Mouse (Mus musculus) megakaryocyte, adult 5-6 weeks (primary cell): ENCODE results near the gene Mcub. TPM values are rescaled to one million over a fixed set of nuclear protein-coding genes. Genes with fewer than 3 reads are reported as not detected.

Experiments
- ATAC-seq: 2 replicates; pipeline ENCODE4 v1.8.0; 2016; ENCODE audit warnings: mild to moderate bottlenecking, inconsistent platforms; ENCODE audit not compliant: poor library complexity, severe bottlenecking
- total RNA-seq, 2 experiments: library from RNA; stranded (forward) in 1 of 2; stranded (reverse) in 1 of 2; fragments of 153-499, 151-499 nt in 1 of 2; fragments of 221-1000, 200-1000 nt in 1 of 2; gene quantifications; 2 replicates each; pipeline versions ENCODE4 v1.2.3 to v1.2.4; 2015 to 2017

The Mcub gene
- total RNA-seq, 2 experiments from 2014 or later: 117 to 162 TPM

DNA sequence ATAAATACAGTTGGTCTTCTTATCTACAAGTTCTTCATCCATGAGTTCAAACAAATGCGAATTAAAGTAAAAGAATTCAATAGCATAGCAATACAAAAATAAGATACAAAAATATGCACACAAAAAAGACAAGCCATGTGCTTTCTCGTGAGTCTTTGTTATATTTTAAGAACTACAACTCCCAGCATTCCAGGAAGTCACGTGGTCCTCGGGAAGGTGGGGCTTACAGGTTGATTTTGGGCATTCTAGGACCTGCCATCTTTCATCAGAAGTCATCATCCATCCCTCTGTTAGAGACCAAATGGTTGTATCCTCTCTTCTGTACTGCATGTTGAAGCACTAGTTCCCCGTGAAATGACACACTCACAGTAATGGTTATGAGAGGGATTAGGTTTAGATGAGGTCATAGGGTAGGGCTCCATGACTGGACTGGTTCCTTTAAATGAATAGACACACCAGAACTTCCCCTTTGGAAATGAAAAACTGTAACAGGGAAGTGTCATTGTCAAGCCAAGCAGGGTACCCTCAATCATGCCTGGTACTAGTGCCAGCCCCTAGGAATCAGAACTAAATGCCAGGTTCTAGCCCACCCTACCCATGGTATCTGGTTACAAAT lies 20.7 kb downstream of the Mcub start:
- peak; percentile 66 for ATAC-seq

- ATAC-seq: peak; percentile 76
Measured at GRCm38 (mm10) chr3:129948359-129948758, 21.6 kb downstream of the Mcub start.

DNA sequence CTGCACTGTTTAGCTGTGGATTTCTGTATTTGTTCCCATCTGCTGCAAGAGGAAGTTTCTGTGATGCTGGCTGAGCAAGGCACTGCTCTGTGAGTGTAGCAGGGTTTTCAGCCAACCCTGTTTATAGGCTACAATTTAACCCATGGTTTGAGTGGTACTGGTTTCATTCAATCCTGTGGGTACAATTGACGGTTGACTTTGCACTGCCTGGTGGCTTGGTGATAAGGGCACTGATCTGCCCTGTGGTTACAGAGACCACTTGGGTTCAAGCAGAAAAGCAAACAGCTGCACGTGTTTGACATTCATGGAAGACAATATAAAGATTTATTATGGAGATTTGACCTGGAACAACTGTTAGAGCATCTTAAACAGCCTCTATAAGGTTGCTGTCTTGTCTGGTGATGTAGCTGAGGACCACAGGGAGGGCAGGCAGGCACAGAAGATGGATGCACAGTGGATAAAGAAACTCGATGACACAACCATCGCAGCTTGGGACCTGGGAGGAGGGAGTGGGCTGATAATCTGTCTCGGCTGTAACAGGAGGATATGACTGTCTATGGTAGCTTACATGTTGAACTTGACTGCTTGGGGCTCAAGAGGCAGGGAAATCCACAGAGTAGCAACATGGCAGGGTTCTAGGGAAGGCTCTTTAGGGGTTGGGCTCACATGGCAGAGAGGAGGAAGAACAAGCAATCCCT lies 23.6 kb downstream of the Mcub start:
- no peak for ATAC-seq

GRCm38 (mm10) chr3:129943813-129944212 lies 26.2 kb downstream of the Mcub start:
- peak; percentile 67 for ATAC-seq

DNA sequence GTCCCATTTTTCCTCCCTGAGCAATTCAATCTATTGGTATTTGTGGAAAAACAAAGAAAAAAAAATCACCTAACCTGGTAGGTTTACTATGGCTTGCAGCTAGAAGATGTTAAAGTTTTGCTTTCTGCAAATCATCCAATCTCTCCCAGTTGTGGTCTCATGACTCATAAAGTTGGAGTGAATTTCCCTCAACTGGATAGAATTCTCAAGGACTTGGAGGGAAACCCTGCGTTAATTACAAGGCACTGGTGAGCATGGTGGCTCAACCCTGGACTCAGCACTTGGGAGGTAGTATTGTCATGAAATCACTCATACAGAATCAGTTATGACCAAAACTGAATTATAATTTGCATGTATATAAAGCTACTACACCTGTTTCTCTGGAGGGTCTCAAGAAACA lies 28.7 kb downstream of the Mcub start:
- no peak for ATAC-seq

- no peak for ATAC-seq
Measured at GRCm38 (mm10) chr3:129940780-129941179, 29.2 kb downstream of the Mcub start.

GRCm38 (mm10) chr3:129939058-129939457 lies 30.9 kb downstream of the Mcub start:
- ATAC-seq: no peak

- no peak for ATAC-seq
Measured at GRCm38 (mm10) chr3:129937848-129938247, 32.2 kb downstream of the Mcub start.

- ATAC-seq: peak; percentile 88
Measured at GRCm38 (mm10) chr3:129936561-129936960, 33.4 kb downstream of the Mcub start.

- peak; percentile 44; the same call in 1 of the 2 replicates for ATAC-seq
Measured at GRCm38 (mm10) chr3:129932443-129932842, 37.6 kb downstream of the Mcub start.

GRCm38 (mm10) chr3:129930213-129930778 lies 39.7 kb downstream of the Mcub start:
- ATAC-seq: no peak

DNA sequence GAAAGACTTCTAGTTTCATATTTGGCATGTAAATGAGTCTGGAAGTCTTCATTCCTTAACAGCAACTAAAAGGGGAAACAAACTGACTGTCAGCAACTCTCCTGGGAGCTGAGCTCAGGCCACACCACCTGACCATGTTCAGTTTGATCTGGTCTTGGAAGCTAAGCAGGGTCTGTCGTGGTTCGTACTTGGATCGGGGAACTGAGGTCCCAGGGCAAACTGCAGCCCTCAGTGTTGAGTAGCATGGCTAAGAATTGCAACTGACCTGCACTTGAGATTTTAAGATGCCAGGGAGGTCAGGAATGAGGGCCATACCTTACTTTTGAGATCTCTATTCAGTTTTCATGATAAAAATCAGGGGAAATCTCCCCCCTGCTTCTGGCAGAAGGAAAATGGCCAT lies 44.1 kb downstream of the Mcub start:
- ATAC-seq: no peak

GRCm38 (mm10) chr3:129923581-129923980 lies 46.4 kb downstream of the Mcub start:
- ATAC-seq: no peak

GRCm38 (mm10) chr3:129918434-129918833 lies 51.6 kb downstream of the Mcub start:
- ATAC-seq: peak; percentile 71

DNA sequence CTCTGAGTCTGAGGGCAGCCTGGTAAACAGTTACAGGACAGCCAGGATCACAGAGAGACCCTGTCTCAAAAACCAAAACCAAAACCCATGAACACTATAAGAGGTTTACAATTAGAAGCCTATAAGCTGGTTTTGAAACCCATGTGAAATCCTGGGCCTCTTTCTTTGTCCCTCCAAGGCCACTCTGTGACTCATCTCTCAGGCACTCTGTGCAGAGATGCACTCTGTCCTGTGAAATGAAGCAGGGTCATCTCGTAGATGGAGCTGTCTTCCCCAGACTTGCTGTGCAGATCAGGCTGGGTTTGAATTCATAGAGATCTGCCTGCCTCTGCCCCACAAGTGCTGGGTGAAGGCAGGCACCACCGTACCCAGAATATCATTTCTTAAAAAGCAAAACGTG lies 52.6 kb downstream of the Mcub start:
- ATAC-seq: no peak

DNA sequence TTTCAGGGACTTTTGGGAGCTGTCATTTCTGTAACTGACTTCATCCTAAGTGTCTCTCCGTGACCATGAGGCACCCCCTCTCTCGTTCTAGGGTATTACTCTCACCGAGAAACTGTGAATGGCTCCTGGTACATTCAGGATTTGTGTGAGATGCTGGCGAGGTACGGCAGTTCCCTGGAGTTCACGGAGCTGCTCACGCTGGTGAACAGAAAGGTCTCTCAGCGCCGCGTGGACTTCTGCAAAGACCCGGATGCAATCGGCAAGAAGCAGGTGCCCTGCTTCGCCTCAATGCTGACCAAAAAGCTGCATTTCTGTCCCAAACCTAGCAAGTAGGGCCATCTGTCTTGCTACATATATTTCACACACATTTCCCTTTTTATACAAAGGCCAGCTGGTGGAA lies 56.8 kb downstream of the Mcub start:
- ATAC-seq: no peak

- ATAC-seq: no peak
Measured at GRCm38 (mm10) chr3:129912025-129912424, 58.0 kb downstream of the Mcub start.

- peak; percentile 64 for ATAC-seq
Measured at GRCm38 (mm10) chr3:129904381-129905132, 65.4 kb downstream of the Mcub start.

DNA sequence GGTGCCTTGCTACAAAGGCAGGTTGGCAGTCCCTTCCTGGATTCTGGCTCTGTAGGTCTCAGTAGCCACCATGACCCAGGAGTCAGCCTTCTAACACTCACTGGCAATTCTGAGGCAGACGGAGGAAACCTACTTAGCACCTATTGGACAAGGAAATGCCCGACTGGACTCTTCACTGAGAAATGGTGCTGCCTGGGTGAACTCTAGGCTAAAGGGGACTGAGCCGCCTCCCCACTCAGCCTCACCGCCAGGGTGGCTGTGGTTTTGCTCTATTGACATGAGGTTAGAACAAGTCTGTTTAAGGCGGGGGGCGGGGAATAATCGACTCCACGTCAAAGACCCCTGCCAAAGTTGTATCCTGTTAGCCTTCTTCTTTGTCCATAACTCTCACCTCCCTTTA lies 66.1 kb downstream of the Mcub start:
- ATAC-seq: no peak

DNA sequence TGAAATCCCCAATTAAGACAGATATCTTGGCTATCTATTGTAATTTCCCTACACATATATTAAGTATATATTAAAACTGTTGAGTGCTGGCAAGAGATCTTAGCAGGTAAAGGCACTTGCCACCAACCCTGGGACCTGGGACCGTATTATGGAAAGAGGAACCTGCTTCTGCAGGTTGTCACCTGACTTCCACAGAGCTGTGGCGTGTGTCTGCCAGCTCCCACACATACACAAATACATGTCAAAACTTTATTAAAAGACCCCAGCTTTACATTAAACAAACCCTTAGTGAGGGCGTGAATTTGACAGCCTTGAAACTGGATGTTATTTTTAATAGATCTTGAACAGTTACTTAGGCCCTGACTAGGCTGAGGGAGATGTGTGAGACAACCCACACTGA lies 66.6 kb downstream of the Mcub start:
- ATAC-seq: no peak

- peak; percentile 88 for ATAC-seq
Measured at GRCm38 (mm10) chr3:129901271-129901809, 68.7 kb downstream of the Mcub start, which contains the start of gene Casp6. TSS of gene Casp6 (plus strand) at chr3:129901425.
